Mouse (Mus musculus) liver, embryonic 11.5 days (tissue): Measurements from ENCODE around the gene Ralgapb. TPM values are rescaled to one million over a fixed set of nuclear protein-coding genes. Genes with fewer than 3 reads are reported as not detected.

Experiments
- ATAC-seq: fragments of 200-750 bp; cut with Nextera tagmentation; replicated peaks from 2 replicates; pipeline ENCODE4 v1.8.0; 2017; ENCODE audit warnings: moderate number of reproducible peaks, mild to moderate bottlenecking, moderate TSS enrichment, moderate library complexity; ENCODE audit not compliant: low FRiP score
- DNase-seq: peaks from one replicate; pipeline ENCODE4 v3.0.0-alpha.2; 2017; ENCODE audit warnings: low spot score
- H3K27ac ChIP-seq: fragments of 300-500 bp; sonication (generic); 2 replicates; pipeline ENCODE4 v1.5.1; 2014; ENCODE audit warnings: mild to moderate bottlenecking, low read depth, low read length, control low read depth
- H3K27me3 ChIP-seq: fragments of 300-500 bp; sonication (generic); replicated peaks from 2 replicates; pipeline ENCODE4 v1.6.1; 2014; ENCODE audit warnings: low read length, mixed read lengths; ENCODE audit not compliant: control insufficient read depth, insufficient read depth
- H3K36me3 ChIP-seq: fragments of 300-500 bp; sonication (generic); 2 replicates; pipeline ENCODE4 v1.6.1; 2014; ENCODE audit warnings: mild to moderate bottlenecking, low read length, moderate library complexity, mixed read lengths; ENCODE audit not compliant: control insufficient read depth, insufficient read depth
- H3K4me1 ChIP-seq: fragments of 300-500 bp; sonication (generic); replicated peaks from 2 replicates; pipeline ENCODE4 v1.6.1; 2014; ENCODE audit warnings: low read length, mixed read lengths; ENCODE audit not compliant: control insufficient read depth, insufficient read depth
- H3K4me2 ChIP-seq: fragments of 300-500 bp; sonication (generic); 2 replicates; pipeline ENCODE4 v1.6.1; 2014; ENCODE audit warnings: mild to moderate bottlenecking, control low read depth, moderate library complexity
- H3K4me3 ChIP-seq: fragments of 300-500 bp; sonication (generic); 2 replicates; pipeline ENCODE4 v1.5.1; 2014; ENCODE audit warnings: low read depth, low read length, control low read depth
- H3K9ac ChIP-seq: fragments of 300-500 bp; sonication (generic); 2 replicates; pipeline ENCODE4 v1.6.1; 2014; ENCODE audit warnings: low read depth, low read length, control low read depth
- H3K9me3 ChIP-seq: fragments of 300-500 bp; sonication (generic); 2 replicates; pipeline ENCODE4 v1.6.1; 2016; ENCODE audit warnings: low read length, inconsistent platforms, mixed read lengths; ENCODE audit not compliant: control insufficient read depth
- WGBS: fragments of 180-500 bp; shearing (Covaris S2); extraction: QIAGEN DNeasy Blood & Tissue Kit; methylation state at CpG from one replicate; pipeline ENCODE4 v1.1.7; 2014; 5-methylcytosine and 5-hydroxymethylcytosine counted together
- polyA plus RNA-seq: library from polyadenylated mRNA; unstranded; fragments of >200 nt; fragmentation: Nextera tagmentation; extraction: Ambion mirVana; gene quantifications from 2 replicates; pipeline ENCODE4 v1.2.1, GENCODE M21; 2014

Gene Ralgapb
- polyA plus RNA-seq, 1 experiment from 2014 or later = 14.3 TPM

GRCm38 (mm10) chr2:158498457-158498856 is 88.8 kb downstream of the Ralgapb start:
- ATAC-seq (no peak), DNase-seq (no peak)
- Histone ChIP-seq H3K9ac (no peak overlapping the region), H3K4me2 (no peak overlapping the region), H3K4me3 (no peak overlapping the region), H3K27me3 (no peaks in the 10 kb centered on the region), H3K9me3 (no peaks in the 10 kb centered on the region), H3K27ac (no peak overlapping the region), H3K4me1 (no peaks in the 10 kb centered on the region), H3K36me3 (peaks cover 10% of the 10 kb centered on the region)
- WGBS = 81% methylated on average over 5 of the region's 5 CpGs

- WGBS = 72% methylated on average over 11 of the region's 11 CpGs
- no peaks in the 10 kb centered on the region for H3K9me3 ChIP-seq
- H3K36me3 ChIP-seq = peaks cover 4% of the 10 kb centered on the region; the same call in 1 of the 2 replicates
- H3K27me3 ChIP-seq = no peaks in the 10 kb centered on the region; the same call in 1 of the 2 replicates
- H3K4me1 ChIP-seq = no peaks in the 10 kb centered on the region
- H3K4me2 ChIP-seq = no peak within 1 kb of the TSS
- no peak within 1 kb of the TSS for H3K9ac ChIP-seq
- ATAC-seq (no peak), DNase-seq (no peak)
- H3K27ac ChIP-seq = no peak within 1 kb of the TSS
- H3K4me3 ChIP-seq = no peak within 1 kb of the TSS
These were observed 92.5 kb downstream of the Ralgapb start, which contains the start of gene Adig for GRCm38 (mm10) chr2:158501836-158502812. Gene Adig (plus strand): TSS chr2:158502612.

- Histone ChIP-seq H3K27ac (no peak overlapping the region), H3K9ac (no peak overlapping the region), H3K27me3 (no peaks in the 10 kb centered on the region; the same call in 1 of the 2 replicates), H3K36me3 (no peaks in the 10 kb centered on the region), H3K4me3 (no peak overlapping the region), H3K4me2 (no peak overlapping the region), H3K4me1 (no peaks in the 10 kb centered on the region), H3K9me3 (no peaks in the 10 kb centered on the region)
- DNase-seq (no peak), ATAC-seq (no peak)
- WGBS = 81% methylated on average over 7 of the region's 7 CpGs
These were observed 93.6 kb downstream of the Ralgapb start for GRCm38 (mm10) chr2:158503226-158503625.

GRCm38 (mm10) chr2:158503671-158504070 is 94.0 kb downstream of the Ralgapb start:
- 80% methylated on average over 4 of the region's 4 CpGs for WGBS

GRCm38 (mm10) chr2:158506475-158506874 is 96.8 kb downstream of the Ralgapb start:
- no peaks in the 10 kb centered on the region for H3K9me3 ChIP-seq
- H3K27ac ChIP-seq = no peak overlapping the region
- 70% methylated on average over 5 of the region's 5 CpGs for WGBS
- no peak overlapping the region for H3K4me3 ChIP-seq
- ATAC-seq (no peak), DNase-seq (no peak)
- no peaks in the 10 kb centered on the region; the same call in 1 of the 2 replicates for H3K27me3 ChIP-seq
- H3K4me2 ChIP-seq = no peak overlapping the region
- no peak overlapping the region for H3K9ac ChIP-seq
- H3K4me1 ChIP-seq = no peaks in the 10 kb centered on the region
- no peaks in the 10 kb centered on the region for H3K36me3 ChIP-seq

More at GRCm38 (mm10) chr2:158503671-158504070, 94.0 kb downstream of the Ralgapb start:
- Histone ChIP-seq H3K36me3 (no peaks in the 10 kb centered on the region), H3K9ac (no peak overlapping the region), H3K9me3 (no peaks in the 10 kb centered on the region), H3K4me1 (no peaks in the 10 kb centered on the region), H3K4me2 (no peak overlapping the region), H3K27ac (no peak overlapping the region), H3K4me3 (no peak overlapping the region), H3K27me3 (no peaks in the 10 kb centered on the region; the same call in 1 of the 2 replicates)
- ATAC-seq = no peak
- DNase-seq = no peak

GRCm38 (mm10) chr2:158507046-158507445 is 97.4 kb downstream of the Ralgapb start:
- Histone ChIP-seq H3K27me3 (no peaks in the 10 kb centered on the region; the same call in 1 of the 2 replicates), H3K27ac (no peak overlapping the region), H3K4me1 (no peaks in the 10 kb centered on the region), H3K9me3 (no peaks in the 10 kb centered on the region), H3K9ac (no peak overlapping the region), H3K36me3 (no peaks in the 10 kb centered on the region), H3K4me2 (no peak overlapping the region), H3K4me3 (no peak overlapping the region)
- ATAC-seq = no peak
- no peak for DNase-seq
- WGBS = 85% methylated on average over 10 of the region's 10 CpGs

GRCm38 (mm10) chr2:158510665-158511064 is 101.0 kb downstream of the Ralgapb start:
- Histone ChIP-seq H3K4me3 (no peak overlapping the region), H3K4me2 (no peak overlapping the region), H3K27me3 (no peaks in the 10 kb centered on the region), H3K36me3 (no peaks in the 10 kb centered on the region), H3K9me3 (no peaks in the 10 kb centered on the region), H3K4me1 (no peaks in the 10 kb centered on the region), H3K9ac (no peak overlapping the region), H3K27ac (no peak overlapping the region)
- 85% methylated on average over 6 of the region's 6 CpGs for WGBS
- ATAC-seq = no peak
- no peak for DNase-seq

- ATAC-seq = no peak
- Histone ChIP-seq H3K27ac (no peak within 1 kb of the TSS), H3K4me1 (no peaks in the 10 kb centered on the region), H3K9ac (no peak within 1 kb of the TSS), H3K4me2 (no peak within 1 kb of the TSS), H3K4me3 (no peak within 1 kb of the TSS), H3K36me3 (no peaks in the 10 kb centered on the region), H3K27me3 (no peaks in the 10 kb centered on the region), H3K9me3 (no peaks in the 10 kb centered on the region)
- WGBS = 87% methylated on average over 10 of the region's 10 CpGs
- no peak for DNase-seq
These were observed 102.9 kb downstream of the Ralgapb start, which contains the start of gene Arhgap40 for GRCm38 (mm10) chr2:158512528-158512927. Gene Arhgap40 (plus strand): TSS chr2:158512796.
